Mouse (Mus musculus) cerebellum, adult 2 months (tissue): ENCODE results near the gene Krt84.

Source experiments
- CTCF ChIP-seq: fragments of 200-500 bp; IDR thresholded peaks from 2 replicates; pipeline ENCODE4 v1.5.1; 2011; ENCODE audit warnings: low read depth, mild to moderate bottlenecking, control low read depth, low read length, moderate library complexity, borderline replicate concordance; ENCODE audit not compliant: insufficient read depth
- POLR2A ChIP-seq: fragments of 200-500 bp; IDR thresholded peaks from 2 replicates; pipeline ENCODE4 v1.6.1; 2011; ENCODE audit warnings: low read length, control low read depth, borderline replicate concordance; ENCODE audit not compliant: insufficient read depth

DNA sequence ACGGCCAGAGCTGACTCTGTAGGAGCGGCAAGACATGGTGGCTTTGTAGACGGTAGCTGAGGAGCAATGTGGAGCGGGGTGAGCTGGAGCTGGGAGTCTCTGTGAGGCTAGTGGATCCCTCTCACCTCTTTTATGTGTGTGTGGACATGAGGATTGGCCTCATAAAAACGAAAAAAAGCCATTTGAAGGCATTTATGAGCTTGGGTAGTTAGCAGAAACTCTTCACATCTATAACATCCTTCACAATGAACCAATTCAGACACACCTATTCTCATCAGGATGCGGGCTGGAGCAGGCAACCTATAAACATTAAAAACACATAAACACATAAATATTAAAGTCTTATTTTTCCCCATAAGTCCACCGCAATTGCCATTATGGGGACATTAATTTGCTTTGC, at the start of gene Krt84:
- no peak for TF ChIP-seq POLR2A
- no peak for TF ChIP-seq CTCF
